Mouse (Mus musculus): ENCODE results near the gene 1810062G17Rik. TPM values are rescaled to one million over a fixed set of nuclear protein-coding genes. Genes with fewer than 3 reads are reported as not detected.

Gene 1810062G17Rik
- polyA plus RNA-seq, 2 experiments: 2.0 TPM

- no peak overlapping the region for H3K9ac ChIP-seq (ENCODE audit: low read depth, low read length, severe bottlenecking)
- H3K4me3 ChIP-seq (replicated peaks; ENCODE audit: low read length): no peak overlapping the region
- DNase-seq (ENCODE audit: low spot score) (no peak), ATAC-seq (ENCODE audit: low FRiP score, low read depth) (no peak)
- 61% methylated on average over 2 of the region's 2 CpGs for WGBS
- no peak for TF ChIP-seq POLR2A (IDR thresholded peaks at IDR 0.05; ENCODE audit: borderline replicate concordance, extremely low read depth, insufficient read depth, insufficient read length)
- H3K9me3 ChIP-seq (ENCODE audit: control insufficient read depth, low read length): no peaks in the 10 kb centered on the region
- H3K27ac ChIP-seq (replicated peaks; ENCODE audit: low read depth, low read length): no peak overlapping the region
- peaks cover 6% of the 10 kb centered on the region; the same call in 1 of the 2 replicates for H3K4me1 ChIP-seq (ENCODE audit: control insufficient read depth, insufficient read depth, low read length)
- H3K27me3 ChIP-seq (ENCODE audit: control insufficient read depth, insufficient read depth, low read length): no peaks in the 10 kb centered on the region
- no peaks in the 10 kb centered on the region for H3K36me3 ChIP-seq (ENCODE audit: control insufficient read depth, insufficient read depth, low read length)
- H3K4me2 ChIP-seq (replicated peaks; ENCODE audit: low read depth, low read length, severe bottlenecking): no peak overlapping the region
Measured at GRCm38 (mm10) chr3:36494613-36495012, 18.9 kb downstream of the 1810062G17Rik start.

GRCm38 (mm10) chr3:36495436-36495835 is 19.7 kb downstream of the 1810062G17Rik start:
- no peak overlapping the region; the same call in 1 of the 2 replicates for H3K4me2 ChIP-seq (replicated peaks; ENCODE audit: low read depth, low read length, severe bottlenecking)
- no peak for TF ChIP-seq POLR2A (IDR thresholded peaks at IDR 0.05; ENCODE audit: borderline replicate concordance, extremely low read depth, insufficient read depth, insufficient read length)
- no peak overlapping the region for H3K9ac ChIP-seq (ENCODE audit: low read depth, low read length, severe bottlenecking)
- H3K9me3 ChIP-seq (ENCODE audit: control insufficient read depth, low read length): no peaks in the 10 kb centered on the region
- no peak overlapping the region for H3K4me3 ChIP-seq (replicated peaks; ENCODE audit: low read length)
- 10% methylated on average over 6 of the region's 6 CpGs for WGBS
- H3K4me1 ChIP-seq (ENCODE audit: control insufficient read depth, insufficient read depth, low read length): peaks cover 6% of the 10 kb centered on the region; the same call in 1 of the 2 replicates
- H3K36me3 ChIP-seq (ENCODE audit: control insufficient read depth, insufficient read depth, low read length): no peaks in the 10 kb centered on the region
- H3K27ac ChIP-seq (replicated peaks; ENCODE audit: low read depth, low read length): no peak overlapping the region
- ATAC-seq (ENCODE audit: low FRiP score, low read depth) (peak; percentile 84; the same call in 1 of the 2 replicates), DNase-seq (ENCODE audit: low spot score) (peak; percentile 88)
- no peaks in the 10 kb centered on the region for H3K27me3 ChIP-seq (ENCODE audit: control insufficient read depth, insufficient read depth, low read length)

GRCm38 (mm10) chr3:36496273-36496672 is 20.5 kb downstream of the 1810062G17Rik start:
- no peak for DNase-seq (ENCODE audit: low spot score)
- Histone ChIP-seq H3K4me1 (ENCODE audit: control insufficient read depth, insufficient read depth, low read length) (peaks cover 6% of the 10 kb centered on the region; the same call in 1 of the 2 replicates), H3K36me3 (ENCODE audit: control insufficient read depth, insufficient read depth, low read length) (no peaks in the 10 kb centered on the region), H3K27ac (replicated peaks; ENCODE audit: low read depth, low read length) (no peak overlapping the region), H3K4me3 (replicated peaks; ENCODE audit: low read length) (no peak overlapping the region), H3K9me3 (ENCODE audit: control insufficient read depth, low read length) (no peaks in the 10 kb centered on the region), H3K27me3 (ENCODE audit: control insufficient read depth, insufficient read depth, low read length) (no peaks in the 10 kb centered on the region), H3K4me2 (replicated peaks; ENCODE audit: low read depth, low read length, severe bottlenecking) (no peak overlapping the region), H3K9ac (ENCODE audit: low read depth, low read length, severe bottlenecking) (no peak overlapping the region)
- ATAC-seq (ENCODE audit: low FRiP score, low read depth): no peak
- TF ChIP-seq POLR2A (IDR thresholded peaks at IDR 0.05; ENCODE audit: borderline replicate concordance, extremely low read depth, insufficient read depth, insufficient read length): no peak
- WGBS: 75% methylated on average over 9 of the region's 9 CpGs

- H3K27me3 ChIP-seq (ENCODE audit: control insufficient read depth, insufficient read depth, low read length): no peaks in the 10 kb centered on the region
- H3K27ac ChIP-seq (replicated peaks; ENCODE audit: low read depth, low read length): no peak overlapping the region
- no peak for ATAC-seq (ENCODE audit: low FRiP score, low read depth)
- H3K9ac ChIP-seq (ENCODE audit: low read depth, low read length, severe bottlenecking): no peak overlapping the region
- TF ChIP-seq POLR2A (IDR thresholded peaks at IDR 0.05; ENCODE audit: borderline replicate concordance, extremely low read depth, insufficient read depth, insufficient read length): no peak
- 19% methylated on average over 14 of the region's 14 CpGs for WGBS
- DNase-seq (ENCODE audit: low spot score): peak; percentile 90
- no peak overlapping the region for H3K4me3 ChIP-seq (replicated peaks; ENCODE audit: low read length)
- no peaks in the 10 kb centered on the region for H3K9me3 ChIP-seq (ENCODE audit: control insufficient read depth, low read length)
- peaks cover 6% of the 10 kb centered on the region; the same call in 1 of the 2 replicates for H3K4me1 ChIP-seq (ENCODE audit: control insufficient read depth, insufficient read depth, low read length)
- no peak overlapping the region for H3K4me2 ChIP-seq (replicated peaks; ENCODE audit: low read depth, low read length, severe bottlenecking)
- no peaks in the 10 kb centered on the region for H3K36me3 ChIP-seq (ENCODE audit: control insufficient read depth, insufficient read depth, low read length)
Measured at GRCm38 (mm10) chr3:36496746-36497145, 21.0 kb downstream of the 1810062G17Rik start.

- Histone ChIP-seq H3K27ac (replicated peaks; ENCODE audit: low read depth, low read length) (no peak overlapping the region), H3K27me3 (ENCODE audit: control insufficient read depth, insufficient read depth, low read length) (no peaks in the 10 kb centered on the region), H3K9me3 (ENCODE audit: control insufficient read depth, low read length) (no peaks in the 10 kb centered on the region), H3K36me3 (ENCODE audit: control insufficient read depth, insufficient read depth, low read length) (no peaks in the 10 kb centered on the region), H3K4me3 (replicated peaks; ENCODE audit: low read length) (no peak overlapping the region), H3K4me1 (ENCODE audit: control insufficient read depth, insufficient read depth, low read length) (peaks cover 6% of the 10 kb centered on the region; the same call in 1 of the 2 replicates), H3K4me2 (replicated peaks; ENCODE audit: low read depth, low read length, severe bottlenecking) (no peak overlapping the region), H3K9ac (ENCODE audit: low read depth, low read length, severe bottlenecking) (no peak overlapping the region)
- 75% methylated on average over 6 of the region's 6 CpGs for WGBS
- TF ChIP-seq POLR2A (IDR thresholded peaks at IDR 0.05; ENCODE audit: borderline replicate concordance, extremely low read depth, insufficient read depth, insufficient read length): no peak
- DNase-seq (ENCODE audit: low spot score): no peak
- ATAC-seq (ENCODE audit: low FRiP score, low read depth): no peak
Measured at GRCm38 (mm10) chr3:36498224-36498623, 22.5 kb downstream of the 1810062G17Rik start.

All from limb, embryonic 14.5 days (tissue).